Mouse (Mus musculus) brain, embryonic 14.5 days (tissue): ENCODE measurements around the gene Nr2f6.

ENCODE experiments used
- CTCF ChIP-seq: fragments of 200-500 bp; IDR thresholded peaks from 2 replicates; pipeline ENCODE4 v1.5.1; 2012; ENCODE audit warnings: inconsistent platforms, mild to moderate bottlenecking, moderate library complexity, borderline replicate concordance; ENCODE audit not compliant: insufficient read depth, insufficient read length; ENCODE audit errors: extremely low read depth
- POLR2A ChIP-seq: fragments of 200-500 bp; IDR thresholded peaks from 2 replicates; pipeline ENCODE4 v1.6.1; 2012; ENCODE audit warnings: mild to moderate bottlenecking, inconsistent platforms, borderline replicate concordance; ENCODE audit not compliant: poor library complexity, insufficient read depth, insufficient read length, severe bottlenecking; ENCODE audit errors: extremely low read depth

DNA sequence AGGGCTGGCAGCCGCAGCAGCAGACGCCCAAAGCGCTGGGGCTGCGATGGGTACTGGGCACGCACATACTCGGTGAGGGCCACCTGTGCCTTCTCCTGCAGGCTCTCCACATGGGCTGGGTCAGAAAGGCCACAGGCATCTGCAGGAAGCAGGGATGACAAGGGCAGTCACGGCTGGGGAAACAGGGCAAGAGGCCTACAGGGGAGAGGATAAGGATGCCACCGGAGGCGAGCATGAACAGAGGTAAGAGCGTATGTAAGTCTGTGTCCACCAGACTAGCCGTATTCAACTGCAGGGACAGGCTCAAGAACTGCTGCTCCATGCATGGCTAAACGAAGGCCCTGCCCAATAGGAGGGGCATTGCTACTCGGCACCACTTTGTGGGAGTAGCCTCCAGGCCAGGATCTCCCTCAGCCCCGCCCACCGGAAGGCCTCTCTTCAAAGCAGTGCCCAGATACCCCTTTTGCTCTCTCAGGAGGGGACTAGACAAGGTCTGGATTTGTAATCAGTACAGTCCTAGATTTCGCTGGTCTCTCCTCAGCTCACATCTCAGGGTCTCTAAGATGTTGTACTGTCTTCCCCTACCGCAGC is 7.0 kb downstream of the Nr2f6 start:
- TF ChIP-seq CTCF (no peak), POLR2A (no peak)
